Mouse (Mus musculus) megakaryocyte progenitor cell, adult 5-6 weeks (primary cell): ENCODE data around the gene Egfl6. TPM values are rescaled to one million over a fixed set of nuclear protein-coding genes. Genes with fewer than 3 reads are reported as not detected.

Source experiments
- ATAC-seq: replicated peaks from 2 replicates; pipeline ENCODE4 v1.8.0; 2016; ENCODE audit warnings: mild to moderate bottlenecking, moderate TSS enrichment, inconsistent platforms; ENCODE audit not compliant: poor library complexity
- total RNA-seq, 2 experiments: library from RNA; stranded (forward) in 1 of 2; stranded (reverse) in 1 of 2; fragments of 157-497, 149-512 nt in 1 of 2; fragments of 200-1000 nt in 1 of 2; gene quantifications; 2 replicates each; pipeline versions ENCODE4 v1.2.3 to v1.2.4; 2015 to 2017

Gene Egfl6
- total RNA-seq (2015) (0.20 TPM in 1 of 2 replicates, not detected in the other), total RNA-seq (2017) (not detected in 2 replicates)

- peak; percentile 34; the same call in 1 of the 2 replicates for ATAC-seq
These were observed at the start of gene Egfl6 for GRCm38 (mm10) chrX:166584947-166585824. Gene Egfl6, minus strand, starts transcription at chrX:166585720.

DNA sequence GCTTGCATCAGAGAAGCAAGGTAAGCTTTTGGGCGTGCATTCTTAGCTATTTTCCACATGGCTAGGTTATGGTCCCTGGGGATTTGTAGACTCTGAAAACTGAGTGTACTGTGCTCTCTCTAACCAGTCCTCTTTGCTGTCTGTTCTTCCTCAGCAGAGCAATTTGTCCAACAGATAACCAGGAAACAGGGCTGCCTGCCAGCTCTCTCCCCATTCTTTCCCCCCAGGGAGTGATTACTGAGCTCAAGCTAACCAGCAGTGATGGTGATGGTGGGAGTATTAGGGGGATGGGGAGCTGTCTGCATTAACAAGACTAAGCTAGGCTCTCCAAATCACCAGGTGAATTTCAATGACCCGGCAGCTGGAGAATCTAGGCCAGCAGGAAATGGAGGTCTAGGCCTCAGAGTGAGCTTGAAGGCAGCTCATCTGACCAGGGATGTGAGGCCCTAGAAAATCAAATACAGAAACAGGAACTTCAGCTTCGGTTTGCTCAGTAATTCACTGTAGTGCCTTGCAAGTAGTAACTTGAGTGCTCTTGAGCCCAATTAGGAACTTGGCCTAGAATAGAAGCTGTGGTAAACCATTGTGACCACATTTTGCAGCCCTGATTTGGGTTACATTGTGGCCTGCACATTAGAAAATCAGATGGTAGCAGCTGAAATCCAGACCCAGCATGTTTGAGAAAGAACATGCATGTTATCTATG, 41.5 kb upstream of the Egfl6 start:
- ATAC-seq, result peak; percentile 96

DNA sequence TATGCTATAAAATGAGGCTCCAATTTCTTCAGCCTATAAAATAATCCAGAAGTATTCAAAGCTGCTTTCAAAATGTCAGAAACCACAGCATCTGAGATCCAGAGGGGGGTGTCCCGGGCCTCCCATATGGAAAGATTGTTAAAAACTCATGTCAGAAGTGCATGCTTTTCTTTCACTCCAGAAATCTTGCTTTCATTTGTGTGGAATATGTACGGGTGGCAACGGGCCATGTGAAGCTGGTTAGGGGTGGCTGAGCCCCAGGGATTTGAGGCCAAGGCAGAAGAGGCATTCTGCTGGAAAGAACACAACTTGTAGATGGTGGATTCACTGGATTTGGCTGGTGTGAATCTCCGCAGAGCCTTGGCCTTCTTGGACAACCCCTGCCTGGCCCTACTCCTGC, 40.7 kb upstream of the Egfl6 start:
- no peak for ATAC-seq

GRCm38 (mm10) chrX:166623176-166623575, 37.7 kb upstream of the Egfl6 start:
- no peak for ATAC-seq

- peak; percentile 54; the same call in 1 of the 2 replicates for ATAC-seq
These were observed 36.2 kb upstream of the Egfl6 start for GRCm38 (mm10) chrX:166621560-166622301.

DNA sequence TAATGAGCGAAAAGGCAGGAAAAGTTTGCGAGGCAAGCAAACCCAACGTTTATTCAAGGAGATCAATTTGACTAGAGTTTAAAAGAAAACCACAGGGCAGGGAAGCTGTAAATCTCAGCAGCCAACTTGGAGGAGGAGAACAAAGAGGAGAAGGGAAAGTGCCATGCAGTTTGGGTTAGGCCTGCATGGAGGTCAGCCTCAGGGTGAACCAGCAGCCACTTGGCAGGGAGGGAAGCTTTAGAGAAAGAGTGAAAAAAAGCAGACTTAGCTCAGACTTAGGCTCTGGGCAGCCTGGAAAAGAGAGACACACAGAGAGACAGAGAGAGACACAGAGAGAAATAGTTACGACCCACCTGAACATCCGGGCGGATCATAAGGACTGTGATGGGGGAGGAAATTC, 35.4 kb upstream of the Egfl6 start:
- ATAC-seq, result no peak

GRCm38 (mm10) chrX:166619084-166619483, 33.6 kb upstream of the Egfl6 start:
- ATAC-seq, result no peak

DNA sequence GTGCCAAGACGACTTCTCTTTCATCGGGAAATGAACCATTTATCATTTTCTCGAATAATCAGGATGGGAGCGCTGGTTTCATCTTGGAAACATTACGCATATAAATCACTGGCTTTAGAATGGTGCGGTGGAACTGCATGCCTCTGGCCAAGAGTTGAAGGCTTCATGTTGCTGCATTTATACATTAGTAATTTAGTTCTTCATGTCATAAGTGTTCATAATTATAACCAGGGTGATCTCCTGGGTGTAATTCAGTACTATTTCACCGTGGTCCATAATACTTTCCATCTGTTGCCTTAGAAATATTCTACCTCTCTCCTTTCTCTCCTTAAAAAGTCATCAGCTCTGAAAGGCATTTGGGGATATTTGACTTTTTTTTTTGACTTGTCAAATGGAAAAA, 29.7 kb upstream of the Egfl6 start:
- no peak for ATAC-seq

DNA sequence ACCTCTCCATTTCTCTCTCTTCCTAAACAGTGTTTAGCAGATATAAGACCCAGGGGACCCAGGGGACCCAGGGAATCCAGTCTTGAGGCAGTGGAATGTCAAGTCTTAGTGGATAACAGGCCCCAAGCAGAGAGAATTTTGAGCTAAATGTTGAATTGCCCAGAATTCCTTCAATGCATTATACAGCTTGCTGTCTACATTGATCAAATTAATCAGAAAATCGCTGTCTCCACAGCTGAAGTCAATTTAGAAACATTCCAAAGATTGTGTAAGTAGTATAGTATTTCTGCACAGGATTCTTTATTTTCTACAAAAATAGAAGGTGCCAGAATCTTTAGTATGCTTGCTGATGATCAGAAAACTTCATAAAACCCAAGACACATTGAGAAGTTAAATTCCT, 9.4 kb downstream of the Egfl6 start:
- no peak for ATAC-seq

- ATAC-seq, result no peak
These were observed 19.5 kb downstream of the Egfl6 start for GRCm38 (mm10) chrX:166565983-166566382.

GRCm38 (mm10) chrX:166565401-166565800, 20.1 kb downstream of the Egfl6 start:
- no peak for ATAC-seq

DNA sequence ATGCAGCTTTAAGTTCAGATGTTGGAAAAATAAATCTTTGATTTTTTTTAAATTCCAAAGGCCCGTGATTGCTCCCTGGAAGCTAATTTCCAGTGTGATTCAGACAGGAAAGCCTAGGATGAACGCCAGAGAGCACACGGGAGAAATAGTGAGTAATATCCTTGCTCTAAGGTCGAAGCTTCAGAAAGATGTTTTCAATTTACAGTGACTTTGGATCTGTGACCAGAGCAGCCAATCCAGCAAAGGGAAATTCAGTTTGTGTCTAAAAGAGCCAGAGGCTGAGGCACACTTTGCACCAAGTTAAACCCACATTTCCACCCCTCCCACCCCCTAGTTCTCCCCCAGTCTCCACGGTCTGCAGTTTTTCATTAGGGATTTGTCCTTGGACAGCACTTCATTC, 20.6 kb downstream of the Egfl6 start:
- no peak for ATAC-seq

DNA sequence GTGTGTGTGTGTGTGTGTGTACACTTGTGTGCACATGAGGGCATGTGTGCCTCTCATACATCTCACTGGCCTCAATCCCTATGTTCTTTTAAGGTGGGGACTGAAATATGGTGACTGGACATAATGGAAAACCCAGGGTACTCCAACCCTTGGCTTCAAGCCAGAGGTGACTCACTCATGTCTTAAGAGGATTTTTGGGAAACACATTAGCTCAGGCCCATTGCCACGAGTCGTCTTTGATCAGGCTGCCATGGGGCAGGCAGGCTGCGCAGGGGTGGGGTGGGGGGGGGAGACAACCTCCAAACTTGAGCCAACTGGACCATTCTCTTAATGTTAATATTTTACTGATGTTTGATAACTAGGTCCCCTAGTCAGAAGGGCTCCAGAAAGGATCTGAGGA, 26.2 kb downstream of the Egfl6 start:
- ATAC-seq, result no peak

GRCm38 (mm10) chrX:166552355-166552754, 33.2 kb downstream of the Egfl6 start:
- no peak for ATAC-seq

DNA sequence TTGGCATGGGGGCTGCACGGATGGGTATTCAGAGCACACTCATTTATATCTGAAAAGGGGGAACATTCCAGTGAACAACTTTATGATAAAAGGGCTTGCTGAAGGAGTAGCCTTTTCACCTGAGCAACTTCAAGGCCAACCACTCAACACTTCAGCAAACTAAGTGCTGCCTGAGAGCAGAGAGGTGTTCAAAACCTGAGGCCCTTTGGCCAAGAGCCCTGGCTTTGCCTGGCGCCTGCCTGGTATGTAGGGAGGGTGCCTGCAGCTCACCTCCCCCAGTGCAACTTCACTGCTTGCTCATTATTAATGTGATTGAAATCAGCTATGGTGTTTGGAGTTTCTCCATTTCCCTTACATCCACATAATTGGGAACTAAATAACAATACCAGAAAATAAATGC, 39.0 kb downstream of the Egfl6 start:
- ATAC-seq, result no peak

DNA sequence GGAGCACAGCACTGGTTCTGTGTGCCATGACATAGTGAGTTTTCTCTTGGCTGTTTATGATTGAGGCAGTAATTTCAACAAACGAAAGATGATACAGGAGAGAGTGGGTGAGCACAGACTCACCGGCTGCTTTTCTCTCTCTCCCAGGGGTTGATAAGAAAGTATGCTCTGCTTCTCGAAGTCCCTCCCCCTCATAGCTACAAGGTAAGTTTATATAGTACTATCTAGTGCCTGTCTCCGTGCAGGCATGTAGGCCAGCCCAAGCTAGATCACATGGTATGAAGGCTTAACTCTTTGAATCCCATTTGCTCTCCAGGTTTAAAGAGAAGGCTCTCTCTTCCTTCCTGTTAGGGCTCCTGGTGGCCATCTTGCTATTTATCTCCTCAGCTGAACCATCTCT, 50.4 kb downstream of the Egfl6 start:
- no peak for ATAC-seq

DNA sequence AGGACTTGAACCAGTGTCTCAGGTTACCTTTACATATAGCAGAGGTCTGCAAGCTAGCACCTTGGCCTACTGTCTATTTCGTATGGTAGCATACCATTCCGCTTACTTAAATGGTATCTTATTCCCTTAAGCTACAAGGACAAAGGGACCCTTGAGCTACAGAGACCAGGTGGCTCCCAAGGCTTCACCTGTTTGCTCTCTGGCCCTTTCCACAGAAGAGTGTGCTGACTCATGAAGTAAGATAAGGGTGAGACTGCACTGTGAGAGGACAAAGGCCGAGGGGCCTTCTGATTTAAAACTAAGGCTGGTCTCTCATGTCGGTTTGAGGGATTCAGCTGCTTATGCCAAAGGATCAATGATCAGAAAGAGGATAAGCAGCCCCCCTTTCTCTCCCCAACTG, 52.1 kb downstream of the Egfl6 start:
- no peak for ATAC-seq

DNA sequence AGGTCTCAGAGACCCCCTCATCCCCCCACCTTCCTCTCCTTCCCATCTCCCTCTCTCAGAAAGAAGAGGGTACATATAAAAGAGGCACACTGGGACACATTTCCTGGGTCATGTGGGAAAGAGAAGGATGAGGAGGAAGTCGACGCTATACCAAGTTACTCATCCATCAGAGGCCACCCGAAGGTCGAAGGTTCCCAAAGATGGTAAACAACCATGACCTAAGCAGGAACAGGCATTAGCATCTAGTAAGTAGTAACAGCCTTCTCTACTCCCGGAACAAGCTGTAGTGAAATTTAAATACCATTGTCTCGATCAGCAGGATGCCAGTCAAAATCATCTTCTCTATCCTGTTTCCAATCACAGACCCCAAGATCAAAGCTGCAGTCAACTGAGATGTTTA, 53.8 kb downstream of the Egfl6 start:
- ATAC-seq, result no peak

- no peak for ATAC-seq
These were observed 57.4 kb downstream of the Egfl6 start for GRCm38 (mm10) chrX:166528126-166528525.

- no peak for ATAC-seq
These were observed 59.7 kb downstream of the Egfl6 start for GRCm38 (mm10) chrX:166525637-166526315.

- peak; percentile 69 for ATAC-seq
These were observed 64.7 kb downstream of the Egfl6 start for GRCm38 (mm10) chrX:166520782-166521181.
